Mouse (Mus musculus) thymus, postnatal 14 days (tissue): Measurements from ENCODE around the gene Sorcs3.

ENCODE experiments used
- DNase-seq: peaks from one replicate; pipeline ENCODE4 v3.0.0; 2021

Sorcs3 gene

DNA sequence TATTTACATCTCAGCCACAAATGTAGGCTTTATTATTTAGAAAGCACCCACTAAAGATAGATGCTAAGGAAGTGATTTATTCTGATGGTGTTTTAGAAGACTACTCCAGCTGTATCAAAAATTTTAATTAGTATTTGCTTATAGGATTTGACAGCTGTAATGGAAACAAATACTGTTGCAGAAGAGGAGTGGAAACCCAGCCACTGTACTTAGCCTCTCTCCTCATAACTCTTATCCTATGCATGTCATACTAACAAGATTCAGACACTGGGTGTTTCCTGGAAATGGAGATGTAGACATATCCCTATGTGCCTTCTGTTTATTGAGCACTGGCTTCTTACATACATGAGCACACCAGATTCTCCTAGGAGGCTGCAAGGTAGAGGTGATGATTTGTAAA lies 338.5 kb downstream of the Sorcs3 start:
- DNase-seq = no peak

DNA sequence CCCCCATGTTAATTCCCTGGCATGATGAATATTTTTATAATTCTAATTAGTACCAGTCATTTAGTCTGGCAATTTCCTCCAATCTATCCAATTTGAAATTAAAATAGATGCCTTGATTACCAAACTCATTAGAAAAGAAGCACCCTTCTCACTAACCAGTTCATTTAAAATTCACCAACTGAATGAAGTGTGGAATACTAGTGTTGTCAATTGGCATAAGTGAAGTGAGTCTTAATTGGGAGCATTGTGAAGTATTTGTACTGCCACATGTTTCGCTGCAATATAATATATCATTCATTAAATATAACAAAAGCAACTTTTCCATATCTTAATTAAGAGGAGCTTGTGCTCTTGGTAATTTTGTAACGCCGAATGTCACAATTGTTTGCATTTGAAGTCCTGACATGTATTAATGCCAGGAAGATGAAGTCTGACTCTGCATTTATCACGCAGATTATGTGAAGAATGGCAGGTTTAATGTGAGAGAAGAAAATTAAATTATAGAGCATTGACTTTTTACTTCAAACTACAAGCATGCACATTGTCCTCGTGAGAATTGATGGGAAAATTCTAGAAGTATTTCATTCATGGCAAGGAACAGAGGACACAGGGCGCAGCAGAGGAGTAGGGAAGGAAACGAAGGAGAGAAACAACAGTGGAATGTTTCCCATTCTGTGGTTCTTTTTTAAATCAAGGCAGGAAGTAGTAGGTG lies 339.8 kb downstream of the Sorcs3 start:
- no peak for DNase-seq

DNA sequence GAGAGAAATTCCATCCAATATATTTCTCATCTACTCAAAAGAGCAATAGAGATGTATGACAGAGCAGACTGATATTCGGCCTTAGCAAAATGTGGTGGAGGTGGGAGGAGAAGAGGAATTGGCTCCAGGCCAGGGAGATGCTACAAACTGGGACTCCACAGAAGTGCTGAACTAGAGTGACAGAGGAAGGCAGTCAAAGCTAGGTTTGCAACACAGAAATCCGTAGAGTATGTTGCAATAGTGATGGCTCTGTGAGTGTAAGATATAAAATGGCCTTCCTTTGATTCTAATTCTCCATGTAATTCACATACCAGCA lies 340.3 kb downstream of the Sorcs3 start:
- no peak for DNase-seq

DNA sequence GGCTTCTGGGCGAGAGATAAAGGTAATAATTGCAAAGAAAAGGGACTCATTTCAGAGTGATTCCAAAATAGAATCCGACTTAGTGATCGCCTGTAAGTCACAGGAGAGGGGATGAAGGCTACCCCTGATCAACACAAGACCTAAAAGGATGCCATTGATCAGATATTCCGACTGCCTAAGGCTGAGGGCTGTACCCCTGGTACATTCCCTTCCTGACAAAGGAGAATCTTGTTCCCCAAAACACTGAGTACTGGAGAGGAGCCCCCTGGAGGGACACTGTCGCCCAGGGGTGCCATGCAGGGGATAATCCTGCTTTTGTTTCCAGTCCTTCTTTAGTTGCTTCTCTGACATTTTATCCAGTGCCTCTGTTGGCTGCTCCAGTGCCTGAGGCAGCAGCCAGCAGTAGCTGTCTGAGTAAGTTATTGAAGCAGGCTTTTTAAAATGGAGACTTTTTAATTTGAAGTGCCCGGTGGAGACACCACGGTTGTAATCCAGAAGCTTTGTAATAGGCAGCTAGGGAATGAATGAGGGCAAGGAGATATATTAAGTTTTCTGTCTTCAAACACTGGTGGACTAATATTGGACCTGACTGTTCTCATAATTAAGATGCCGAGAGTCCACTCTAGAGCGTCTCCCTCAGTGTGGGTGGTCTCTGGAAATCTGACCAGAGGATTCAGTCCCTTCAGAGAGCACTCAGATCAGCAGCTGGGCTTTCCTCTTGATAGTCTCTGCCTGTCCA lies 342.5 kb downstream of the Sorcs3 start:
- no peak for DNase-seq

DNA sequence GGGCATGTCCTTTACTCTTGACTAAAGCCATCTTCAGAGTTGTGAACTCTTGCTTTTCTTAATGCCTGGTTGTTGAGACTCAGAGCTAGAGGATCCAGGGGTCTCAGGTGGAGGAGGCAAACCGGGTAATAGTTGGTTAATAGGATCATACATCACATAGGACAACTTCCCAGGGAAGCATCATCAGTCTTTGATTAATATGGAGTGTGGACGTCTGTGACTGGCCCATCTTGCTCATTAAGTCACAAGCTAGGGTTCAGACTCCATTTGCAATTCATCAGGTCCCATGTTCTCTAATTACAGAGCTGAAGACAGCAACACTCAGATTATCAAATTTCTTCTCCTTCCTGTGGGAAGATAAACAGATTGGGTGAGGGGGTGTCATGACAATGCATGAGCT lies 353.6 kb downstream of the Sorcs3 start:
- DNase-seq = no peak

DNA sequence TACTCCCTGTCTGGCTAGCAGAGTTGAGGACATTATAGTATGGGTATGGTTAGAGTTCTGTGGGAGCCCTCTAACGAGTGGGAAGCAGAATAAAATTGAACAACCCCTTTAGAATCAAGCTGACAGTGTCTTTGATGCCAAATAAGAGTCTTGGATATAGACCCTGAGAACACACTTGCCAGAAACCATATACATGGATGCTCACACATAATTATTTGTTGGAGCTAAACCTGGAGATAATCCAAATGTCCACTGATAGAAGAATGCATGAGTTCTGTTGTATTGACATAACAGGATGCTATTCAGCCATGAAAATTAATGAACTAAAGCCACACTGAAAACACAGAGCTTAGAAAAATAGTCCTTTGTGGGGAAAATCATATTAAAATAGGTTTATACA lies 369.9 kb downstream of the Sorcs3 start:
- no peak for DNase-seq

DNA sequence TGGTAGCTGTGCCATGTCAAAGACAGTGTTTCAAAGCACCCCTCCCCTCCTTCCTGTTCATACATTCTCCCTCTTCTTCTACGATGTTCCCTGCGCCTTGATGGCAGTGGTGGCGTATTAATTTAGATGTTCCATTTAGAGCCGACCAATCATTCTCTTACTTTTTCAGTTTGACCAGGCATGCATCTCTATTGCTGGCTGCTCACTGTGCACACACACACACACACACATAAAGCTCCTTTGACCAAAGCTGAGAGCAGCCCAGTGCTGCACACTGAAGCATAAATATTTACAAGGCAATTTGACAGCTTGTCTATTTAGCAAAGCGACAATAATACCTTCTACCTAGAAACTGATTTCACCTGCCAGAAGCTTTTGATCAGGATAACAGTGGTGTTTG lies 371.3 kb downstream of the Sorcs3 start:
- no peak for DNase-seq

DNA sequence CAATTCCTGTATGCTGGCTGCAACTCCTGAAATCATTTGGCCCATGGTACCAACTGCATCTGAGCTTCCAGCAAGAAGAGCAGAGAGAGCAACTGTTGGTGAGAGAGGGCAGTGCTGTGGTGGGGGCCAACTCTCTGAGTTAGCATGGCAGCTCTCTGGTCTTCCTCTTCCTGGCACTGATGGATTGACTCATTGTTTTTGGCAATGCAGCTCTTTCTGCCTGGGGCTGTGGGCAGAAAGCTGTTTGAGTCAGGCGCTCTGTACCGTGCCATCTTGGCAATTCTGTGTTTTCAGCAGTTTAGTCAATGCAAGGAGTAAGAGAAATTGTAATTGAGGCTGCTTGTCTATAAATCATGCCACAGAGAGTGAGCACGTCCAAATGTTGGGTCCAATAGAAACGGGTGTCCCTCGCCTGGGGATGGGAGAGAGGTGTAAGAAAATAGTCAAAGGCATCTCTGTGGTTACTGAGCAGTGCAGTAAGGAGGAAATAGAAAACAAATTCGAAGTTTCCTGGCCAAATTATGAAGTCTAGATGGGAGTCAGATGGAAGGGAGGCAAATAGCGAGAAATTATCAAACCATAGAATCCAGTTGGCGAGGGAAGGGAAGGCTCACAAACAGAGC lies 379.2 kb downstream of the Sorcs3 start:
- DNase-seq = no peak

DNA sequence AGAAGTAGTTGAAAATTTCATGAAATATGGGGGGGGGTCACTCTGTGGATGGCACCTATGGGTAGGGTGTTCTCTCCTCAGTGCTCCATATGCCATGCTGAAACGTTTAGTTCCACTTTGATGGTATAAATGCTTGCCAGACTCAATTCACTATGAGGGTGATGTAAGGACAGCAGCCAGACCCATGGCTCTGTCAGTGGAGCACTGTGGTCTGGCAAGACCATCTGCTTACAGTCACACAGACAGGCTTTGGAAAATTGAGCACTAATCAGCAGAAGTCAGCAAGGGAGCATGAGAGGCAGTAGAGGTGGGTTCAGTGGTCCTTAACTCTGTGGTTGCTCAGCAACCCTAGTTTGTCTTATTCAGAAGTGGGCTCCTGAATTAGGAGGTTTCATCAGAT lies 411.1 kb downstream of the Sorcs3 start:
- DNase-seq = no peak

DNA sequence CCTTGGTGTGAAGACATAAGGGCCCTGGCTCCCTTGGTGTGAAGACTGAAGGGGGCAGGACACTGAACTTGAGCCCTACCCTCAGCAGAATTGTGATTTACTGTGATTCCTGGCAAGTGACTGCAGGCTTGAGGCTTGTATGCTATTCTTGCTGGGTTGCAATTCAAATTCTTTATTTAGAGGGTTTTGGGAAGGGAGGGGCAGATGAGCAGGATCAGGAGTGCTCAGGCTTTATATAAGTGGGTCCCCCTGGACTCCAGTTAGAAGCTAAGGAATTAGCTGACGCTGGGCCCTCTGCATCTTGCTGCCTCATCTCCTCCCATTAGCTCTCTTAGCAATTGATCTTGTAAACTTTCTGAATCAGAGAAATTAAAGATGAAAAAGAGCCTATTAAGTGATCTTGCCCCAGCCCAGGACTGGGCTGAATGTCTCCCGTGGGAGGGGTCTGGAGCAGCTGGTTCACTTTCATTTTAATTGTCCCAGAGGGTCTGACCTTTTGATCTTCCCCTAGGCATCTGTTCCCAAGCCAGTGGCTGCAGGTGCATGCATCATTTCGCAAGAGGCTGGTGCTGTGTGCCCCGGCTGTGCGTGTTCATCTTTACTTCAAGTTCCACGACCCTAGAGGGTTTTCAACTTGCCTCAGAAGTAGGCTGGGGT lies 425.0 kb downstream of the Sorcs3 start:
- DNase-seq = no peak

DNA sequence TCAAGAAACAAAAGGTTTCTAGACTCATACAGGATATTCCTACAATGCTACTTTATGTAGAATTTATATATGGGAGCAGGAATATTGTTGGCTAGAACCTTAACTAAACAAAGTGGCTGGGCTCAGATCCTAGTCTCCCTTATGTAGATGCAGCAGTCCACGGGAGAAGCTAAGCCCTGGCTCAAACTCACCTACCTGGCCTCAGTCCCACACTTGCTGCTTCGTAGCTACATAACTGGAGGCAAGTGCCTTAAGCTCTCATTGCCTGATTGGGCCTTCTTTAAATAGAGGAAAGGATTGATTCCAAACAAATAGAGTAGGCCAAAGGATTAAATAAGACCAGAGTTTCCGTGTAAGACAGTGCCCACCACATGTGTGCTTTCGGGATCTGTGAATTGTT lies 436.7 kb downstream of the Sorcs3 start:
- no peak for DNase-seq

DNA sequence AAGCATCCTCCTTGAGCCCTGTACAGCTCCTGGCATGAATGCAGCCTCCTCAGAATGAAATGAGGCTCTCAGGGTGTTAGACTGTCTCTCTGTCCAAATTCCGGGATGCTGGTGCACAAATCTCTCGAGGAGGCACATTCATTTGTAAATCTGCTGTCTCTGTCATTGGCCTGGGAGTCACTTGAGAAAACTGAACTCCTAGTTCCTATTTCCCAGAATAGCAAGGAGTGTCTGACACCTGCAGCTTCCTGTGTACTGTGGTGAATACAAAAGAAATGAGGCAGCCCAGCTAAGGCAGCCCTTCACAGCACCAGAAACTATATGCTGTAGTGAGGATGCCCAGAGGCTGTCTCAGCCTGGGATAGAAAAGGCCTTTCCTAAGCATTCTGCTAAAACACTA lies 444.1 kb downstream of the Sorcs3 start:
- DNase-seq = no peak

DNA sequence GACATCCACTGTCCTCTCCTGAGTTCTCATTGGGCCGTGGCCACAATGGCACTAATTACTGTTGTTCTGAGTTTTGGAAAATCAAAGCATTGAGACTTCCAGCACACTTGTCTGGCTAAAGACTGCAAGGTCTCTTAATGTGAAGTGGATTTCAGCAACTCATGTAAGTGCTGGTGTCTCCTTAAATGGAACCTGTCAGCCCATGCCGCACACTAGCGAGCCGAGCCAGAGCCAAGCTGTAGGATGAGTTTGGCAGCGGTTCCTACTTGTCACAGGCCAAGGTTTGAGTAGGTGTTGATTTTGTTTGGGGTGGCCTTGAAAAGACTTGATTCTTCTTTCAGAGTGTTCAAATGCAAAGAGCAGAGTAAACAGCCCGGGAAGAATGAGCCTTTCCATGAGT lies 445.8 kb downstream of the Sorcs3 start:
- DNase-seq = no peak

DNA sequence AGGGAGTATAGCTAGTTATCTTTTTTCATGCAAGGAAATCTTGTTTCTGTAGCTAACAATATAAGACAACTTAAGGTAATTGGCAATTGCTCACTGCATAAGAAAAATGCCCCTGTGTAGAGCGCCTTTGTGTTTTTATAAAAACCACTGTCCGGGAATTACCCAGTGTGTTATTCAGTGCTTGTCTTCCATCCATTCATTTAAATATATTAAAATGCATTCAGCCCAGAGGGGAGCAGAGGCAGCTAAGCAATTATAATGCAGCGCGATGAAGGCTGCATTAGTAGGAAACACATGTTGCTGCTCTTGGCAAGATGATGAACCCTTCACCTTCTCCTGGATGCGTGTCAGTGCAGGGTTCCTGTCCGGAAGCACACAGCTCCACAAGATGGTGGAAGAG lies 454.4 kb downstream of the Sorcs3 start:
- no peak for DNase-seq

DNA sequence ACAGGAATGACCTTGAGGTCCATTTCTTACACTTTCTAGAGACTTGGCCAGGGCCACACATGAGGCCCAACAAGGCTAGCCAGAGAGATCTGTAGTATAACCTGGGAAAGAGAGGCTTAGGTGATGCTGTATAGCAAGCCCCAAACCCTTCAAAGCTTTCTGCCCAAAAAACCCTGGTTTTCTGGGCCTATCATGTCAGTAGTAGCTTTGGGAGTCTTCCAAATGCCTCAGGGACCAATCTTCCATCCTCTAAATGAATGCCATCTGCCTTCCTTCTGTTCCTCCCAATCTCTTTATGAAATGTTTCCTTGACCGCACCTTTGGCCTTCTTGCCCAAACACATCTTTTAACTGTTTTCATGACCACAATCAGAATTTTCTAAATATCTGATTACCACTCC lies 474.1 kb downstream of the Sorcs3 start:
- DNase-seq = no peak

DNA sequence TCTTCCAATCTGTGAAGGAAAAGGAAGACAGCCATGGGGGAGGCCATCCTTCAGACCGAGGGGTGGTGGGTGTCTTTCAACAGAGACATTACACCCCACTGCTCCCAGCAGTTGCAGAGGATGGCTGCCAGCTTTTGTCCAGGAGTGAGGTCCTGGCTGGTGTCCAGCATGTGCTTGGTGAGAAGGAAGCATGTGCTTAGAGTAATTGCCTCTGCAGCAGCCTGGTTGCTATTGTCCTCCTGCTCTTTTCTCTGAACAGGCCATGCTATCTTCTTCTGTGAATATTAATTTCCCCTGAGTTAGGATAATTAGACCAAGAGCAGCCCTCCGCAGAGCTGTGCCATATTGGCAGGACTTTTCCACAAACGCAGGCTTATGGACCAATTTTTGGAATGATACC lies 476.7 kb downstream of the Sorcs3 start:
- DNase-seq = no peak

DNA sequence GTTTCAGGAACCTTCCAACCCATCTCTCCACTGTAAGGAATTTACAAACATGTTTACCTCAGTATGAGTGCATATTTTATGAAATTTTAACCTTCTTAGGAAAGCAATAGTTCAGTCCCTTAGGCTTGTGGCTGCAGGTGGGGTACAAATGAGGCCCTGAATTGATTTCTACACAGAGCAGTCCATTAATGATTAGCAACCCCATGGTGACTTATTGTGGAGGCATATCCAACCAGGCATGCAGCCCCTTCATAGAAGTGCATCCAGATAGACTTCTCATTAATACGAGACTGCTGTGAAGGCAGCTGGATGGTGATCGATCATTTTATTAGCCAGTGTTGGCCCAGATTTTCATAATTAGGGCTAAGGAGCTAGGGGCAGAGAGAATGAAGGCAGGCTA lies 480.5 kb downstream of the Sorcs3 start:
- DNase-seq = no peak

DNA sequence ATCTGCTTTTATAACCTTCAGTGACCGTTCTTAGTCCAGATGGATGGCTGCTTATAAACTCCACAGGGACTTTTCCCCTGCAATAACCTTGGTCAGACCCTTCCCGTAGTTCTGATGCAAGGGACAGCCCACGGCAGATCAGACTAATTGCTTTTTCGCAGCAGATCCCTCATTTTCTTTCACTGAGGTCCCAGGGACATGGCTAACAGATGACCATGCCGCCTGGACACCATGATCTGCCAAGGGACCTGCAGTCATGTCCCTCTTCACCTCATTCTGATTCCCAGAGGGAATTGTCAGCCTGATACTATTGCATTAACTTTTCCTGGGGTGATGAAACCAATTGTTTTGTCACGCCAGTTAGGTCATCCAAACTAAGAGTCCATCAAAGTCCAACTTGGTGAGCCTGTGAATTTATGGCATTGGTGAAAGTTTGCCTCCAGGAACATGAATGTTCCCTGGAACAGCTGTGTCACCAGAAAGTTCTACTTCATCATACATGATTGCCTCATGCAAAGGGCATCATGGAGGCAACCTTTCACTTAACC lies 494.4 kb downstream of the Sorcs3 start:
- DNase-seq = no peak

DNA sequence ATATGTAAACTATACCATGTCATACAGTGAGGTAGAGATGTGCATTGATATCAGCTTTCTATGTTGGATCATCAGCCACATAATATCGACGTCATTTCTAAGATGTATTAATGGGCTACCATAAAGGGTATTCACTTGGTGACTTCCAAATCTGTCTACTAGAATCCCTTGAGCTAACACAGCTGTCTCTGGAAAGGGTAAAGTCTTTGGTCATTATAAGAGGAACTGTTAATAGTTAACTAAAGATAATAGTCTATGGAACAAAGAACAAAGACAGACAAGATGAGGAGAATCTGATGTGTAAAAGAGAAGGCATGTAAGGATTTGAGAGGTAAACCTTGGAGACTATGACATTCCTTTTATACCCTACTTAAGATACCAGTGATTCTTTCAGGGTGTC lies 497.9 kb downstream of the Sorcs3 start:
- no peak for DNase-seq

DNA sequence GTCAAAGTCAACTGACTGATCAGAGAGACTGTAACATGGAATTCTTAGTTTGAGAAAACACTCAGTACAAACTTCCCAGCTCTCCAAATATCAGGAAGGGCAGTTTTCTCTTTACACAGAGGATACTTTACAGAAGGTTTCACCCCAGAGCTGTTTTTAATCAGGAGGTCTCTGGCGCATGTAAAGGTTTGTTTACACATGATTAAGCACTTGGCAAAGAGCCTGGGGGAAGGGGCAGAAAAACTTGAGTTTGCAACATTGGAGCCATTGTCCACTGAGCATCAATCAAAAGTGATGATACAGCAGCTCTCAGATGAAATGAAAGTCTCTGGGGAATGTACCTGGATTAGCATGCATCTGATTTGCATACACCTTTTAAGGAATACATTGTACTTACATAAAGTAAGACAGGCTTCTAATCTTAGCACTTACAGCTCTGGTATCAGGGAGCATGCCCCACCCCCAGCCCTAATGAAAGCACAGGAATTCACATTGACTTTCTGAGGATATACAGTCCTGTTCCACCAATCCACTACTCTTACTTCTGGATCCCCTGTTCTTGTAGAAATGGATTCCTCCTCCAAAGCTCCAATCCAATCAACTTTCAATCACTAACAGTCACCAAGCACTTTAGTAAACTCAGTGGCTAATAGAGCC lies 500.6 kb downstream of the Sorcs3 start:
- no peak for DNase-seq

DNA sequence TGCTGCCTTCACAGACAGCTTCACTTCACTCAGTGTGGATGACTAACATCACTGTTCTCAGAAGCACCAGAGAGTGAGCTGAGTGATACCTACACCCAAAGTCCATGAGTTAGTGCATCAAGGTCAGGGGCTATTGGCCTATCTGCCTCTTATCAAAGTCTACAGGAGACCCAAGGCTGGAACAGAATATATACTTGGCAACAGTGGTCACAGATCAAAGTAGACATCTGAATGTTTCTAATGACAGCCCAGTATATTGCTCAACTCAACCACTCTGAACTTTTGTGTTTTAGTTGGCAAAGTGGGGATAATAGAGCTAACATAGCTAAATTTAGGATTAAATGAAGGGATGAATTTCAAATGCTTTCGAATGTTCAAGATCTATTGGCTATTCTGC lies 501.1 kb downstream of the Sorcs3 start:
- DNase-seq = no peak

DNA sequence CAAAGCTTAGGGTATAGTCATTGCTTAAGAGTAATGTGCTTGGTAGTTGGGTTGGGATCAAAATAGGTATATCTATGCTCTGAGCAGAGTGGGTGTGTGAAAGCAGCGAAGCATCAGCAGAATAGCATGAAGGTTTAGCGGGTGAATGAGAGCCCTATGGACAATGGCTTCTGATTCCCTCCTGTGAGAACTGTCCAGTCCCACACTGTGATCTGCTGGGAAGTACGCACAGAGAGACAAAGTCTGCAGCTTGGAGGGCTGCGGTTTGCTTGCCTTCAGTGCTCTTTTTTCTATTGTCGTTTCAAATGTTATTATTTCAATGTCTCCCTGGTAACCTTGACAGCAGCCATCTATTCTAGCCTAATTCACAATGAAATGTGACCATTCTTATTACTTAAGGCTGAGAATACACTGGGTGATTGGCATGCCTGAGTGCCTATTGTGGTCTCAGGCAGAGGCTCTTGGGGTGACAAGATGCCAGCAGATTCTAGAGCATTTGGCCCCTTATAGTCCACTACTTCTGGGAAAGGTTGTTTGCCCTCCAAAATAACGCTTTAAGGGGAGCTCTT lies 520.1 kb downstream of the Sorcs3 start:
- no peak for DNase-seq

DNA sequence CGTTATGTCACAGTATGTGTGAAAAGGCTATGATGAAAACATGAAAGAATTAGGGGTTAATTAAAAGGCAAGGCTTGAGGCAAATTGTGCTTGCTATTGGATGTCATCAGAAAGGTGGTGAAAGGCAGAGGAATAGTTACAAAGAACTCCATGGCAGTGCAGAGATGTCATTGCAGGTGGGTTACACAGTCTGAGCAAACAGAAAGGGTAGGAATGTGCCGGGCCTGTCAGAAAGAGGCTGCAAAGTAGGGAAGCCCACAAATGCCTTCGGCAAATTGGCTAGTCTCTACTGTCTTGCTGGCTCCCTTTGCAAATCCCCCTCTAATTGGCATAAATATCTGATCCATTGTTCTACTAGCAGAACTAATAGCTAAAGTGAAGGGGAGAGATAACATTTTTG lies 521.2 kb downstream of the Sorcs3 start:
- no peak for DNase-seq
